Mouse (Mus musculus) CD8-positive naive resting alpha-beta T cell, adult 2 months (primary cell): ENCODE measurements around the gene Rbm42.

Experiments
- DNase-seq, 2 experiments: peaks; one replicate each; pipeline ENCODE4 v3.0.0; 2022; ENCODE audit warnings: low read depth in 2 of 2, low spot score in 2 of 2

Rbm42 gene

GRCm38 (mm10) chr7:30649591-30650540 lies at the start of gene Rbm42:
Gene Rbm42 (minus strand): TSS chr7:30650317.
- DNase-seq, result peak; percentile 94 to 95

- no peak for DNase-seq
Observed at GRCm38 (mm10) chr7:30698589-30698988, 48.5 kb upstream of the Rbm42 start, which contains the start of gene 2200002J24Rik. Gene 2200002J24Rik (plus strand): TSS chr7:30698926.

- DNase-seq, result no peak
Observed at GRCm38 (mm10) chr7:30698101-30698500, 48.0 kb upstream of the Rbm42 start.

GRCm38 (mm10) chr7:30688325-30688724 lies 38.2 kb upstream of the Rbm42 start:
- no peak for DNase-seq

- DNase-seq, result no peak
Observed at GRCm38 (mm10) chr7:30683425-30683824, 33.3 kb upstream of the Rbm42 start.

GRCm38 (mm10) chr7:30681897-30682296 lies 31.8 kb upstream of the Rbm42 start:
- DNase-seq, result no peak

GRCm38 (mm10) chr7:30678263-30678975 lies 28.3 kb upstream of the Rbm42 start:
- DNase-seq, result no peak

- no peak for DNase-seq
Observed at GRCm38 (mm10) chr7:30671480-30671879, 21.4 kb upstream of the Rbm42 start, which contains the start of gene Pmis2. Gene Pmis2 (minus strand): TSS chr7:30671605.

GRCm38 (mm10) chr7:30669229-30669628 lies 19.1 kb upstream of the Rbm42 start:
- no peak for DNase-seq

GRCm38 (mm10) chr7:30665321-30665720 lies 15.2 kb upstream of the Rbm42 start:
- no peak for DNase-seq

GRCm38 (mm10) chr7:30664529-30665200 lies 14.5 kb upstream of the Rbm42 start, which contains the start of gene Haus5:
Gene Haus5 (minus strand): TSS chr7:30664994.
- peak; percentile 87 to 94 for DNase-seq

- no peak for DNase-seq
Observed at GRCm38 (mm10) chr7:30639083-30639482, 11.0 kb downstream of the Rbm42 start.

- DNase-seq, result no peak
Observed at GRCm38 (mm10) chr7:30636395-30636794, 13.7 kb downstream of the Rbm42 start.

- no peak for DNase-seq
Observed at GRCm38 (mm10) chr7:30635752-30636151, 14.4 kb downstream of the Rbm42 start, which contains the start of gene Etv2. Gene Etv2 (minus strand): TSS chr7:30635852.

- peak; percentile 38 to 56 for DNase-seq
Observed at GRCm38 (mm10) chr7:30634621-30635020, 15.5 kb downstream of the Rbm42 start.

- DNase-seq, result no peak
Observed at GRCm38 (mm10) chr7:30633762-30634412, 16.2 kb downstream of the Rbm42 start.

- no peak for DNase-seq
Observed at GRCm38 (mm10) chr7:30629013-30629412, 21.1 kb downstream of the Rbm42 start.

- DNase-seq, result no peak
Observed at GRCm38 (mm10) chr7:30626647-30627046, 23.5 kb downstream of the Rbm42 start.

- peak; percentile 74 to 76 for DNase-seq
Observed at GRCm38 (mm10) chr7:30625530-30626384, 24.4 kb downstream of the Rbm42 start, which contains the start of gene Cox6b1. Gene Cox6b1 (minus strand): TSS chr7:30626151.

- DNase-seq, result peak in 1 of 2 experiments; percentile 32
Observed at GRCm38 (mm10) chr7:30619202-30619601, 30.9 kb downstream of the Rbm42 start.
